Mouse (Mus musculus) cerebellum, adult 11 months (tissue): ENCODE data around the gene Fadd.

Experiments
- DNase-seq: peaks from one replicate; pipeline ENCODE4 v3.0.0; 2022

Gene Fadd

GRCm38 (mm10) chr7:144572234-144572633 is 10.0 kb downstream of the Fadd start:
- DNase-seq, result no peak

- no peak for DNase-seq
Measured at GRCm38 (mm10) chr7:144571598-144571997, 10.7 kb downstream of the Fadd start.

GRCm38 (mm10) chr7:144569428-144569827 is 12.8 kb downstream of the Fadd start:
- DNase-seq, result no peak

DNA sequence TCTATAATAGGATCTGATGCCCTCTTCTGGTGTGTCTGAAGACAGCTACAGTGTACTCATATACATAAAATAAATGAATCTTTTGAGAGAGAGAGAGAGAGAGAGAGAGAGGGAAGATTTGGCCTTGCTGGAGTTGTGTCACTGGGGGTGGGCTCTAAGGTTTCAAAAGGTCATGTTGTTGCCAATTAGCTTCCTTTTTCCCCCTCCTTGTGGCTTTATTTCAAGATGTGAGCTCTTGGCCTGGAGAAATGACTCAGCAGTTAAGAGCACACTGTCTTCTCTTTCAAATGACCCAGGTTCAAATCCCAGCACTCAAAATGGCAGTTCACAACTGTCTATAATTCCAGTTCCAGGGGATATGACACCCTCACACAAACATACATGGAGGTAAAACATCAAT is 14.2 kb downstream of the Fadd start:
- DNase-seq, result no peak

GRCm38 (mm10) chr7:144566921-144567682 is 15.2 kb downstream of the Fadd start:
- no peak for DNase-seq

GRCm38 (mm10) chr7:144563456-144564155 is 18.7 kb downstream of the Fadd start:
- no peak for DNase-seq

GRCm38 (mm10) chr7:144562016-144562415 is 20.2 kb downstream of the Fadd start:
- no peak for DNase-seq

- no peak for DNase-seq
Measured at GRCm38 (mm10) chr7:144560594-144560993, 21.7 kb downstream of the Fadd start.

- no peak for DNase-seq
Measured at GRCm38 (mm10) chr7:144558552-144558951, 23.7 kb downstream of the Fadd start.

DNA sequence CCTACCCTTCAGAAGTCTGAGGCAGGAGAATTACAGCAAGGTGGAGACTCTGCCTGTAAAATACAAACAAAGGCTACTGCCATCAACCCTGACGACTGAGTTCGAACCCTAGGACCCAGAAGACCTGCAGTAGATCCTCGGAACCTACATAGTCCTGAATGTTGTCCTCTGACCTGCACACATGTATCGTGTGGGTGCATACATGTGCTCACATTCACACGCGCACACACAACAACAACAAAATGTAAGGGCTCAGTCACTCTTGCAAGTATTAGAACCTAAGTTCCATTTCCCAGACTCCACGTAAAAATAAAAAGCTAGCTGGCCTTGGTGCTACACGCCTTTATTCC is 28.2 kb downstream of the Fadd start:
- DNase-seq, result no peak

- DNase-seq, result peak; percentile 99
Measured at GRCm38 (mm10) chr7:144553237-144554122, 28.8 kb downstream of the Fadd start, which contains the start of gene Ppfia1. Gene Ppfia1, minus strand, starts transcription at chr7:144553729.

DNA sequence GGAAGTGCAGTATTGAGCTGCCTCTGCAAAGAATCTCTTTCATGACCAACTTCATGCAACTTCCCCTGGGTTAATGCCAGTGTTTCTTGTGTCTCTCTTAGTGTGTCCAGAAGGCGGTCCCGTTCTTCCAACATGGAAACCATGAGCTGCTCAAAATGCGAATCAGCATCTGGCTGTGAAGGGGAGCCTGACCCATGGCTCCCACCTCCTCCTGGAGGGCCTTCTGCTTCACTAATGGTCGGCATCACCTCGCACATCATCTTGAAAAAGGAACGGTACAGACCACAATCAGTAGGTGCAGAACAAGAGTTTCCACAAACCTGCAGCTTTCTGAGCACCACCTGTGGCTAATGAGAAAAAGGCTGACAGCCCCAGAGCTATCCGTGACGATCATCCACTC is 30.0 kb downstream of the Fadd start:
- no peak for DNase-seq

- no peak for DNase-seq
Measured at GRCm38 (mm10) chr7:144550811-144551210, 31.5 kb downstream of the Fadd start.

DNA sequence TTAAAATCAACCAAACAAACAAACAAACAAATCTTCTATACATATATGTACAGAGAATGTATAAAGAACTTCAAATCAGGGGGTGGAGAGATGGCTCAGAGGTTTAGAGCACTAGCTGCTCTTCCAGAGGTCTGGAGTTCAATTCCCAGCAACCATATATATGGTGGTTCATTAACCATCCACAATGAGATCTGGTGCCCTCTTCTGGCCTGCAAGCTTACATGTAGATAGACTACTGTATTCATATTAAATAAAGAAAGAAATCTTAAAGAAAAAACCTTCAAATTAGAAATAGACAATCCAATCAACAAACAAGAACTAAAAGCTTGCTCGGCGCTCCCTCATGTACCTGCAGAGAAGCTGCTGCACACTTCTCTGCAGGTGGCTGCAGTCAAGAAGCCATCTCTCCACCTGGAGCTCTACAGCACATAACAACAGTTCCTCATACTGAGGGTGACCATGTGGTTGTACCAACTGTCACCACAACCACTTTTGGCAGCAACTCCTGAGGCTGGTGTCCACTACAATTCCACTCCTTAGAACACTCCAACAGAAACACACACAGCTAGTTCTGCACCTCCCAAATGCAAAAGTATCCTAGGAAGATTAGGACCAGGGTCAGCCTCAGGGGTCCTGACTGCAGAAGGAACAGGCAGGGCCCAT is 32.2 kb downstream of the Fadd start:
- peak; percentile 82 for DNase-seq

DNA sequence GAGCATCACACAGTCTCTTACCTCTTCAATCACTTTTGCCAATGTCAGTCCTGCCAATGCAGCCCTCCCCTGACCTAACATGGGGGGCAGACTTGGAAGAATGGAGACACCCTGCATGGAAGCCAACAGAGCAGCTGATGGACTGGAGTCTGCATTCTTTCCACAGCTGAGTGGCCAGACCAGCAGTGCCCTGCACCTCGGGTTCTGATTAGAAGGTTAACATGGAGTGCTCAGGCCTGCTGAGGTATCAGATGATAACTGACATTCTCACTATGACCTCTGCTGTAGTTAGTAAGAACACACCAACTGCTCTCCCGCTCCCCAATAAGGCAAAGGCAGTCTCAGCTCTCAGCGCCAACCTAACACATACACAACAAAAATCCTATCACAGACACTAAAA is 37.0 kb downstream of the Fadd start:
- DNase-seq, result no peak

- DNase-seq, result no peak
Measured at GRCm38 (mm10) chr7:144541351-144541750, 40.9 kb downstream of the Fadd start.

DNA sequence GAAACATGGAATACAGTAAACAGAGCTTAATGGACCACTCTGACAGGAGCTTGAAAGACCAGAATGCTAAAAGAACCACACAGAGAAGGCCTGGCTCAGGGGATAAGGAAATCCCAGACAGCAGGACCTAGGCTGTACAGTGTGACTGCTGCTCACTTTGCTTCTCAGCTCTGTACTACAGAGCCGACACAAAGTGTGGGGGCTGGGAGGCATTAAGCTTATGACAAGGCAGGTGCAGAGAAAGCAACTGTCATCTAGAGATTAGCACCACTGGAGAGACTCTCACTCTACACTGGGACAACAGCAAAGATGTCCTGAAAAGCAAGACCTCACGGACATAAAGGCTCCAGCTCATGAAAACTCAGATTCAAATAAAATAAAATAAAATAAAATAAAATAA is 43.1 kb downstream of the Fadd start:
- DNase-seq, result no peak

DNA sequence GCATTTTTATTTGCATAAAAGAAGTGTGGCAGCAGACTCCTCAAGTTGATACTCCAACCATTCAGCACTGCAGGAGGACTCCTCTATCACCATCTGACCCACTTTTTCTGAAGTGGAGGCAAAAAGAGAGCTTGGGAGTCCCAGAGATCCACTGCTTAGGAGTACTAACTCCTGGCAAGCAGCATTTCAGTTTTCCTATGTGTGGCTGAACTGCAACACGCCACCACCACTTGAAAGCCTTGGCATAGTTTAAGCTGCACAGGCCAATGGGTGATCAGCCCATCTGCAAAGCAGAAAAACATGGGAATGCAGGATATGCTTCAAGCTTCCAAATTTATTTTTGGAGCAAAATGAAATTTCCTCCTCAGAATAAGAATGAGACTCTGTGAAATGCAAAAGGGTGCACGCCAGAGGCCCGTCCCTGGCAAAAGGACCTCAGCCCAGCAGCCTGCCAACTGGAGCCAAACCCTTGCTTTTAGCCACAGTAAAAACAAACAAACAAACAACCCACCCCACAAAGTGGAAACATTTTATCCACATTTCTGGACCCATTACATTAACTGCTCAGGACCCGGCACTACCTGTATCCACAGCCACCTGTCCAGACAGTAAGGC is 44.1 kb downstream of the Fadd start:
- DNase-seq, result no peak

DNA sequence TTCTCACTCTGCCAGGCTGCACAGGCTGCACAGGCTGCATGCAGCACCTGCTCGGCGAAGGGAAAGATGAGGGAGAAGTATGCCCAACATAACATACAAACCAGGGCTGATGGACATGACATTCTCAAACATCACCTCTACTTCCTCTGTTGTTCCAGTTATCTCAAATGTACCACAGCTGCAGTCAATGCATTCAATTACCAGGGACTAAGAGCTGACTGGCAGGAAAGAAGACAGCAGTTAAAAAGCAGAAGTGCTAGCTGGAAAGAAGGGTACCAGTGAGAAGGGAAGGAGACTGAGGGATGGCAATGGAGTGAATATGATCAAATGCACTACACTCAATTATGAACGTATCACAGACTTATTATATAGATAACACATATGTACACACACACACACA is 45.9 kb downstream of the Fadd start:
- DNase-seq, result no peak

GRCm38 (mm10) chr7:144534773-144535172 is 47.5 kb downstream of the Fadd start:
- DNase-seq, result no peak

DNA sequence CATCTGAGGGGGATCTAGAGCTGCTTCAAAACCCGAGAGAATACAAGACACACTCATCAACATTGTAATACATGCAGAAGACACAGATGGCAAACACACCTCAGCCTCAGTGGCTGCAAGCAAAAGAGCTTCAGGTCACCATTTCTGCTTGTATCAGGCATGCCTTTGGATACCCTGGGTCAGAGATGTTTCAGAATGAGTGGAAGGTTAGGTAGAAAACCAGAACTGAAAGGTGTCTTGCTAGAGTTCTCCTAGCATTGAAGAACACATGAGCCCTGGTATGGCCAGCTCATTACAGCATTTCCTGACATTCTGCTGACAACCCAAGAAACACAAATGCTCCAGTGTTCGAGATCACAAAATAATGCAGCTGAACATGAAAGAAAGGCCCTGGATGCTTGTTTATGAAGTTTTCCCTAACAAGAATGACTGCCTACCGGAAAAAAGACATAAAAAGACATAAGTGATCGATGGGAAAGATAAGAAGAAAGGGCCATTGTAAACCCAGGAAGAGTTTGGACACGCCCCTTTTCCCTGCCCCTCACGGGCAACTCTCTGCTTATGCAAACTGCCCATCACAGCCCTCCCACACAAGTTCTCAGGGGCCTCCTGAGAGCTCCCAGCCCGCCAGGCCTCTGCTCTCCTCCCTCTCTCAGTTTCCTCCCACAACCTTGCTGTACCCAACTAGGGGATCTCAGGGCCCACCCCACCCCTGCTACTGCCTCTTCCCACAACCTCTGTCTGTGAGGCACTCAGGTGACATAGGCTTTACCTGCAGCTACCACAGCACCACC is 50.5 kb downstream of the Fadd start:
- DNase-seq, result no peak

DNA sequence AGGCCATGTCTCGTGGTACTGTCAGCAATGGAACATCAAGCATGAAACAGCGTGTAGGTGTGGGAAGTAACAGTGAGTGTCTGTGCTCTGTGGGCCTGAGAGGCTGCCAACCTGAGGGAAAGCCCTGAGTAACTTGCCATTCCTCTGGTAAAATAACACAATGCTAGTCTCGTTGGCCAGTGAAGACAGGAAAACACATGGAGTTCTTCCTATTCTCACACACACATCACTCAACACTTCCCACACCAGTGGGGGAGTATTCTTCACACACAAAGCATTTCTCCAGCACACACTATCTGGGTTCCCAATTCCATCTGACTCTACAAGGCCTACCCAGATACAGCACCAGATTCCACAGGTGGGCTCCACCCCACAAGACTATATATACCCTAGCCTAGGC is 52.4 kb downstream of the Fadd start:
- DNase-seq, result no peak
